Mouse (Mus musculus) gastrocnemius, postnatal 14 days (tissue): ENCODE data around the gene Ppm1j. TPM values are rescaled to one million over a fixed set of nuclear protein-coding genes. Genes with fewer than 3 reads are reported as not detected.

Source experiments
- DNase-seq: peaks from one replicate; pipeline ENCODE4 v3.0.0; 2021; ENCODE audit warnings: mixed read lengths
- intact Hi-C: fragments of 180-260 bp; cut with DNase I; formaldehyde crosslinking; loops from one replicate; pipeline ENCODE4 v1.15.1; 2025; ENCODE audit warnings: low total_unique reads
- total RNA-seq, 2 experiments: library from RNA; stranded (reverse); gene quantifications; 2 replicates each; pipeline ENCODE4 v1.2.3; 2021

Gene Ppm1j
- total RNA-seq, 2 experiments from 2014 or later, result 34.7 to 37.9 TPM

DNA sequence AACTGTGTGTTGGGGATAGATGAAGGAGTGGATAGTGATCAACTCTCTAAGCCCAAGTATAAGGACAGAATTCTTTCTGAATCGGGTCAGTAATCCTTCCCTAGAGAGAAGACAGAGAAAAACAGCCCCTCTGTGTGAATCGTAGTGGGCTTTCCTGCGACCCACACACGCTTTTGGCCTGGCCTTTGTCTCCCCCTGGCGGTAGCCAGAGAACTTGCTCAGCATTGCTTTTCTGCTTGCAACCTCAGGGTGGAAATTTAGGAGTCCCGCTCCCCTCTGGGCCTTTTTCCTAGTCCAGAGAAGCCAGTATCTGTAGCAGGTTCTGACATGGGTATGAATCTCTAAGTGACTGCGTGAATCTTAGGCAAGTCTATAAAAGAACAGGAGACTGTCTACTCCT, 907 bp upstream of the Ppm1j start:
- peak; percentile 63 for DNase-seq
- intact Hi-C loops, result loop anchor here (5.0 to 10.0 kb wide), 3 partner anchors 68 to 285 kb away; partner anchors contain the start of genes 4930564D02Rik and Wnt2b

DNA sequence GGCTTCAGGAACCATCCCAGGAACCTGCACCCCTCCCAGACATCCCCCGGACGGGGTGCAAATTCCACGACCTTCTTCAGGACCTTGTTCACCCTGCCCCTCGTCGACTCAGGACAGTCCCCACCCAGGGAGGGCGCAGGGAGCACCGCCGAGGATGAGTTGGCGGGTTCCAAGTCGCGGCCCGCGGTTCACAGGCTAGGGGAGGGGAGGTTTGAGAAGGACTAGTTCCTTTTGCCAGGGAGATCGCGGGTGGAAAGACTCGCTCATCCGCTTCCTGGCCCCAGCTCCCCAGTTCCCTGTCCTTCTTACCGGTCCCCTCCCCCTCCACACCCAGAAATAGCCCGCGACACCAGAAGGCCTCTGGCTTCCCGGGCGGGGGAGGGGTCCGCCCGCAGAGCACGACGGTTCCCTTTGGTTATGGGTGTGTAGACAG, 631 bp downstream of the Ppm1j start, which contains the start of gene Fam19a3:
Fam19a3 (minus strand) TSS at position 370 of the 433 bp plus-strand sequence.
- intact Hi-C loops, result loop anchor here (10.0 kb wide), 1 partner anchor 183 kb away; the partner anchor contains the start of gene Wnt2b
- DNase-seq, result peak; percentile 75

DNA sequence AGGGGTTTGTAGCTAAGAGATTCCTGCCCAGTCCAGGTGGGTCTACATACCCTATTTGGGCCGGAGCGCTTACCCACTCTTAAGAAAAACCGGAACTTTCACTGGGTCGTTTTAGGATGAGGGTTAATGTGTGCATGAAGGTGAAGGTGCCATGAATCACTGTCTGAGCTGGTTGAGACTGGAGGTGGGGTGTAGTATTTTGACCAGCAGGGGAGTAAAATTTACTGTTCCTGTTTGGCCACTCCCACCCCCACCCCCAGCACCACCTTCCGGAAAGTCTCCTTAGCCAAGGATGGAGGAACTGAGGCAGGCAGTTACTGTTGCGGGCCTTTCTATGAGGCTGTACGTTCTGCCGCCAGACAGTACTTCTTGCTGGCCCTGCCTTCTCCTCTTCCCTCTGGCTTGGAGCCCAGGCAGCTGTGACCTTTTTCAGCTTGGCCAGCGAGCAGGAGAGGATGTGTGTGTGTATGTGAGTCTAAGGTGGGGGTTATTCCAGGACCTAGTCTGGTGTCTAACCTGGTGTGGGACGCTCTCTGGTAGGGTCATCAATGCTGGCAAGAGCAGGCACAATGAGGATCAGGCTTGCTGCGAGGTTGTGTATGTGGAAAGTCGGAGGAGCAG, 1.3 kb downstream of the Ppm1j start:
- intact Hi-C loops, result loop anchor here (10.0 kb wide), 1 partner anchor 183 kb away; the partner anchor contains the start of gene Wnt2b
- peak; percentile 84 for DNase-seq

DNA sequence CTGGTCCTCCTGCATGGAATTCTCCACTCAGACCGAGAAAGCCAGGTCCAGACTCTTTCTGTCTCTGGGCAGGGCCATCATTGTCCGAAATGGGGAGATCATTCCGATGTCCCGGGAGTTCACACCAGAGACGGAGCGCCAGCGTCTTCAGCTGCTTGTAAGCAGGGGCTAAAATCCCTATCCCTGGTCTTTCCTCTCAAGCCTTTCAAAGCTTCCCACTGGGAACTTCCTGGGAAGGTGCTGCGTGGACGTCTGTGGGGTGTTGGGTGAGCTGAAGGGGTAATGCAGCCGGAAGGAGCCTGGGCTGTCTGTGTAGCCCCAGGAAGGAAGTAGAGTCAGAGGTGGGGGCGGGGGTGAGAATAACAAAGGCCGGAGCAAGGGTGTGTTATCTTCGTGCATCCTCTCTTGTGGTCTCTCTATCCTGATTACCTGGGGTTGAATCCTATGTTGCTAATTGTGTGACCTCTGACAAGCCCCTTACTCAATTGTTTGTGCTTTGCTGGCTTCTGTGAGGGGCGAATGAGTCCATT, 3.2 kb downstream of the Ppm1j start:
- DNase-seq, result no peak
- intact Hi-C loops, result loop anchor here (10.0 kb wide), 1 partner anchor 181 kb away; the partner anchor contains the start of gene Wnt2b

DNA sequence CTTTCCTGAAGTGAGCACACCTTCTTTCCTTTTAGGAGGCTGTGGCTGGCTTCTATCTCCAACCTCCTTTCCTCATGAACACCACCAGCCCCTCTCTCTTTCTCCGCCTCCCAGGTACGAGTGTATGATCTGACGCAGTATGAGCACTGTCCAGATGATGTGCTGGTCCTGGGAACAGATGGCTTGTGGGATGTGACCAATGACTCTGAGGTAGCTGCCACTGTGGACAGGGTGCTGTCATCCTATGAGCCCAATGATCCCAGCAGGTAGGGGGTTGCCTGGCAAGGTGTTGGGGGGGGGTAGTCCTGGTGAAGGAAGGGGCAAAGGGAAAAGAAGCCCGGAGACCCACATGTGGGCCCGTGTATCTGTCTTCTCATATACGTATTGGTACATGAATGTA, 4.4 kb downstream of the Ppm1j start:
- DNase-seq, result no peak
- intact Hi-C loops, result loop anchor here (10.0 kb wide), 1 partner anchor 180 kb away; the partner anchor contains the start of gene Wnt2b

DNA sequence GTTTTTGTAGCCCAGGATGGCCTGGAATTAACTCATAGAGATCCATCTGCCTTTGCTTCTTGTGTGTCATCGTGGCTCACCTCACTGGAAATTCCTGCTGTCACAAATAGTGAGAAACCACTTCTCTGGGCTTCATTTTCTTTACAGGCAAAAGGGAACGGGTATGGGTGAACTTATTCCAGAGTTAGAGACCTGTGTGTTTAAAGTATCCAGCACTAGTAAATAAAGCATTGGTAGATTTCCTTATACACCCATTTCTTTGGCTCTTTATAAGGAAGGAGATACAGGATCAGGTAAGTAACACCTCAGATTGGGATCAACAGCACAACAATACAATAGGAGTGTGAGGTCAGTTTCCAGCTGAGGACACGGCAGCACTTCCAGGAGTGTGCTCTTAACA, 7.2 kb downstream of the Ppm1j start, which contains the start of gene Rhoc:
Rhoc (plus strand) TSS at position 301 of the 400 bp plus-strand sequence.
- DNase-seq, result no peak
- intact Hi-C loops, result loop anchor here (10.0 kb wide), 1 partner anchor 177 kb away; the partner anchor contains the start of gene Wnt2b

DNA sequence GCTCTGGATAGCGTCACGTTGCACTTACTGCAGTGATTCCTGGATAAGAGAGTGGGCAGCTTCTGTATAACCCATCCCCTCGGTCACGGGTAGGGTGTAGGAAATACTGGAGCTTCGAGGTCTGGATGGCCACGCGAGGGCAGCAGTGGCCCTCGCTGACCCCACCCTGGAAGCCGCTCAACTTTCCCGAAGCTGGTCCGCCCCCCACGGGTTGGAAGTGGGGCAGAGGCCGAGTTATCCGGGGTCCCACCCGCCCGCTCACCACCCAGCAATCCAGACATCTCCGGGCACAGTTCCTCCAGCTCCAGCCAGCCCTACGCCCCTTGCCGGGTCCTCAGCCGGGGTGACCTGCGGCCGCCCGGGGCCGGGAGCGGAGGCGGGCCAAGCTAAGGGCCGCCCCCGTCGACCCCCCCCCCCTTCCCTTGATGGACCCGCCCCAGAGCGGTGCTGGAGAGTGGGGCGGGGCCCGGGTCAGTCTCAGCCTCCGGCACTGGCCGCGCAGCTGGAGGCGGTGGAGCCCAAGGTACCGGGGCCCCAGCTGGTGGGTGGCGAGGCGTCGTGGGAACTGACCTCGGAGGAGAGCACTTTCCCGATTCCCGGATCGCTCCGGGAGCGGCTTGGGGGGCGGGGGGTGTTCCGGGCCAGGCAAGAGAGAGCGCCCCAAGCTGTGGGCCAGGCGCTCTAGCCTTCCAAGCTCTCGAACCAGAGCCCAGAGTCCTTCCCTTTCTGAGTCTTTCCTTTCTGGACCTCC, 7.9 kb downstream of the Ppm1j start:
- intact Hi-C loops, result loop anchor here (10.0 kb wide), 1 partner anchor 176 kb away; the partner anchor contains the start of gene Wnt2b
- DNase-seq, result peak; percentile 89

DNA sequence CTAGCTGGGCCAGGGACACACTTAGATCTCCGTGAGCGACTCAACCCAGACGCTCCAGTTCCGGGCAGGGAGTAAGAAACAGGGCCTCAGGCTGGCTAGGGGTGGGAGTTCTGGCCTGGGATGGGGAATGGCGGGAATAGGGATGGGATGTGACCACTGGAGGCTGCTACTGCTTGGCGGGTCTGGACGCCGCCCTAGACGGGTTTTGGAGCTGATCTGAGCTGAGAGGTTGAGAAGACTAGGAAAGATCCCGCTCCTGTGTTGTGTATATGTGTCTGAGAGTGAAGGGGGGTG, 8.4 kb downstream of the Ppm1j start:
- intact Hi-C loops, result loop anchor here (10.0 kb wide), 1 partner anchor 176 kb away; the partner anchor contains the start of gene Wnt2b
- DNase-seq, result peak; percentile 27

DNA sequence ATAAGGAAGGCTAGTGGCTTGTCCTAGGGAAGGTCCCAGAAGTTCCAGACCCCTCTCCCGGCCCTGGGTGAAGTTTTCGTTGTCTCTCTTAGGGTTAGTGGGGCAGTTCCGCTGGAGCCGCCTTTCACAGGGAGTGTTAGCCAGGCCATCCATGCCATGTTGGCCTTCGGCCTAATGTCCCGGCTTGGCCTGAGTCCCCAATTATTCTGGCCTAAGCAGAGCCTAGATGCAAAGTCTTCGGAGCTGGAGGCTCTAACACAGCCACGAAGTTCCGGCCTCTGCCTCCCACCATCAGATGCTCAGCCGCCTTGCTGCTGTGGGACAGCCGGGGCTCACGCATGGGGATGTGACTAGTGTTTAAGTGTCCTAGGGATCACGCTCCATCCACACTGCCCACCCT, 9.0 kb downstream of the Ppm1j start:
- peak; percentile 55 for DNase-seq
- intact Hi-C loops, result loop anchor here (5.0 to 10.0 kb wide), 2 partner anchors 72 to 175 kb away; partner anchors contain the start of genes Capza1, St7l and Wnt2b

DNA sequence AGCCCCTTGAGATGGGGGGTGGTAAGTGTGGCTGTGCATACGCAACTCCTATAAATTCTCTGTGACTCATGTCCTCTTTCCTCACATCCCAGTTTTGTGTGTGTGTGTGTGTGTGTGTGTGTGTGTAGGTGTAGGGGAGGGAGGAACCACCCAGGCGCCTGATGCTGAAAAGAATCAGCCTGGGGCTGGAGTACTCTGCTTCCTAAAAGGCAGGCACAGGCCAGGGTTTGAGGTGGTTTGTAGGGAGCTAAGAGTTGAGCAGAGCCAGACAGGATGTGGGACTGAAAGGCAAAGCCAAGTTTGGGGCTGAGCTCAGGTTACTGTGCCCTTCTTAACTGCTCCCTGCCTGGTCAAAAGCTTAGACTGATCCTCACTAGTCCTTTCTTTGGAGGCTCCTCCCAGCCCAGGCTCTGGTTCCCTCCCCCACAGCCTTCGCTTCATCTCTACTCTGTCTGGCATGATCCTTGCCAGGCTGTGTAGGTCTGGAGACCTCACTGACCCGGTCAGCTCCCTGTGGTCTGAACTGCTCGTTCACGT, 9.6 kb downstream of the Ppm1j start:
- intact Hi-C loops, result loop anchor here (5.0 kb wide), 1 partner anchor 72 kb away; the partner anchor contains the start of genes Capza1 and St7l
- DNase-seq, result peak; percentile 45

DNA sequence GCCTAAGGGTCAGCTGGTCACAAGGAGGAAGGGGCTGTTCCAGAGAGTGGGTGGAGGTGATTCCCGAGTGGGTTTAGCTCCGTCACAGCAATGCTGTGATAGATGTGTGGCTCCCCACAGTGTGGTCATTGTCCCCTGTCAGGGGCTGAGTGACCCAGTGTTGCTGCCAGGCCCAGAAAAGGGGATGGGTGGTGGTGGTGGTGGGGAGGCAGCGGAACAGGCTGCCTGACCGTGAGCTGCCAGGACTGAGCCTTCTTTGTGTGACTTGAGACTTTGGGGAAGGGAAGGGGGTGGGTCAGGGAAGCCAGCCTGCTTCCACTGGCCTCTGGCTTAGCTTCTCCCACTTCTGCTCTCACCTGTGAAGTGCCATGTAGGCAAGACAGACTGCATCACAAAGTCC, 10.2 kb downstream of the Ppm1j start:
- intact Hi-C loops, result loop anchor here (5.0 kb wide), 1 partner anchor 71 kb away; the partner anchor contains the start of genes Capza1 and St7l
- no peak for DNase-seq

DNA sequence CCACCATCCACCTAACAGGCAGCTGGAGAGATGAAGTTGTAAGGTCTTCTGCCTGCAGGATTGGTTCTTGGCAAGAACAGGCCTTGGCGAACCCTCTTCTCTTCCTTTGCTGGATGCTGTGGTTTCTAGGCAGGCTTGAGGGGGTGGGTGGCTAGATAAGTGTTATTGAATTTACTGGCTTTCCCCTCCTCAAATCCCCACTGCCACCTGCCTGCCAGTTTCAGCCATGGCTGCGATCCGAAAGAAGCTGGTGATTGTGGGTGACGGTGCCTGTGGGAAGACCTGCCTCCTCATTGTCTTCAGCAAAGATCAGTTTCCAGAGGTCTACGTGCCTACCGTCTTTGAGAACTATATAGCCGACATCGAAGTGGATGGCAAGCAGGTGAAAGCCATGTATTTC, 10.8 kb downstream of the Ppm1j start:
- no peak for DNase-seq
- intact Hi-C loops, result loop anchor here (5.0 kb wide), 1 partner anchor 71 kb away; the partner anchor contains the start of genes Capza1 and St7l

DNA sequence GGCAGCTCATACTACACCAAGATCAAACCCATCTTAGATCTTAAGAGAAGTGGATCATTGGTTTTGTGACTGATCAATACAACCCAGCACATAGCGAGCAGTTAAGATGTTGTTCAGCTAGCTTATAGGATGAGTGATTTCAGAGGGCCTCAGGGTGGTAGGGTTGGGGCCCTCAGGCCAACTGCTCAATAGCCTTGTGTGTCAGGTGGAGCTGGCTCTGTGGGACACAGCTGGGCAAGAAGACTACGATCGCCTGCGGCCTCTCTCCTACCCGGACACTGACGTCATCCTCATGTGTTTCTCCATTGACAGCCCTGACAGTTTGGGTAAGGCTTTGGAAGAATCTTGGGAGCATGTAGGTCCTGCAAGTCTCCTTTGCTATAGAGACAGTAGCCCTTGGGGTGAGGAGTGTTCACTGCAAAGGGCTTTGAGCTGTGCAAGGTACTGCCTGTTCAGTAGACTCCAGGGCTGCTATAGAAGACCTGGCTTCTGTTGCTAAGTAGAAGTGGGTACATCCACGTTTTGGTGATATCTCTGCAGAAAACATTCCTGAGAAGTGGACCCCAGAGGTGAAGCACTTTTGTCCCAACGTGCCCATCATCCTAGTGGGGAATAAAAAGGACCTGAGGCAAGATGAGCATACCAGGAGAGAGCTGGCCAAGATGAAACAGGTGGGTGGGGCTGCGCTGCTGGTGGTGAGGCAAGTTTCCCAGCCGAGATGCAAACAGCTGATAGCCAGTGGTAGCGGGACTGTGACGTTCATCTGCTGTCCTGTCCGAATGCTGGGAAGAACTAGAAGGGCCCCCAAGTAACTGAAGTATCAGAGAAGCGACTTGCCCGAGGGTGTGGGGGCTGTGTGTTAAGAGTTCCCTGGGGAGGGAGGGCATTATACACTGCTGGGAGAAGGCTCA, 11.8 kb downstream of the Ppm1j start:
- intact Hi-C loops, result loop anchor here (5.0 kb wide), 1 partner anchor 70 kb away; the partner anchor contains the start of genes Capza1 and St7l
- no peak for DNase-seq

DNA sequence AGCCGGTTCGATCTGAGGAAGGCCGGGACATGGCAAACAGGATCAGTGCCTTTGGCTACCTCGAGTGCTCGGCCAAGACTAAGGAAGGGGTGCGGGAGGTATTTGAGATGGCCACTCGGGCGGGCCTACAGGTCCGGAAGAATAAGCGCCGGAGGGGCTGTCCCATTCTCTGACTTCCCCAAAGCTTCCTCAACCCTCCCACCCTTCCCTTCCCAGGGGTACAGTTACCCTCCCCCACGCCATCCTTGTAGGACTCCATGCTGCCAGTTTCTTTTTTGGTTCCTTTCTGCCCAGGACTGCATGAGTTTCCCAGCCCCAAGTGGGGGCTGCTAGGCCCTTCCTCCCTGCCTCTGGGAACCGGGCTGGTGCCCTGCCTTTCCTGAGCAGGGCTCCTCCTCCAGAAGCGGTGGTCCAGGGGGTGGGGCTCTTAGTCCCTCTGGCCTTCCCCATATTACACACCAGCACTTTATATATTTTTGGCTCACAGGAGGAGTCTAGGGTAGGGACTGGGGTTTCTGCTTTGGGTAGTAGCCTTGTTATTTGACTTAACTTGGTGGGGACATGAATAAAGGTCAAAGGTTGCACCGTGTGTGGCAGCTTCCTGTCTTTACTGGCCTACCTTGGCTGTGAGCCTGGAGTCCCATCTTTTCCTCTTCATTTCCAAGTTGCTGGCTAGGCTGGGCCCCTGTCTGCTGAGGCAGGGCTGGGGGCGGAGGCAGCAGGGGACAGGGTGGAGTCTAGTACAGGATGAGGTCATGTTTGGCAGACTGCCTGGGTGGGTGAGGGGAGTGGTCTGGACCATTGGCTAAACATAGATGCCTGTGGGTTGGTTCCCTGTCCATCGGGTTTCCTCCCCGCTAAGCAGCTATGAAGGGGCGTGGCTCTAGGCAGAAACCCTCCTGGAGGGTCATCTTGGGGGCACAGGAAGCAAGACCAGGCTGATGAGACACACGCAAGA, 13.3 kb downstream of the Ppm1j start:
- peak; percentile 94 for DNase-seq
- intact Hi-C loops, result loop anchor here (5.0 kb wide), 1 partner anchor 68 kb away; the partner anchor contains the start of genes Capza1 and St7l

DNA sequence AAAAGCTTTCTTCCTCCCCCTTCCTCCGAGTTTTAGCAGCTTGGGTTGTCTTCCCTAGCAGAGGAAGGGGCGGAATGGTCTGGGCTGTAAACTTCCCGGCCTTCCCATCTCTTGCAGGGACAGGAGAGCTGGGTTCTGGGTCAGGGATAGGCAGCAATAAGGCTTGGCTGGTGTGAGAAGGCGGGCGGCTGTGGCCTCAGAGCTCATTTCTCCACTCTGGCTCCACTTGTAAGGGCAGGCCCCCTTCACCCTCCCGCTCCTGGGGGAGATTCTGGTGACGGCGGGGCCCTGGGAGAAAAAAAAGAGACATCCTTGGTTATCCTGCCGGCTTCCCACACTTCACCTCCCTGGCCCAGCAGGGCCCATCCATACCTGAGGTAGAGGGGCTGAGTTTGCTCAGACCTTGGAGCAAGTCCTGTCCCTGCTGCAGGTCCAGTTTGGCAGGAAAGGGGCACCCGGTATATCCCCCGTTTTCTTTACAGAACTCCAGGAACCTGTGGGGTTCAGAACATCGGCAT, 14.2 kb downstream of the Ppm1j start:
- intact Hi-C loops, result loop anchor here (5.0 kb wide), 1 partner anchor 67 kb away; the partner anchor contains the start of genes Capza1 and St7l
- no peak for DNase-seq

DNA sequence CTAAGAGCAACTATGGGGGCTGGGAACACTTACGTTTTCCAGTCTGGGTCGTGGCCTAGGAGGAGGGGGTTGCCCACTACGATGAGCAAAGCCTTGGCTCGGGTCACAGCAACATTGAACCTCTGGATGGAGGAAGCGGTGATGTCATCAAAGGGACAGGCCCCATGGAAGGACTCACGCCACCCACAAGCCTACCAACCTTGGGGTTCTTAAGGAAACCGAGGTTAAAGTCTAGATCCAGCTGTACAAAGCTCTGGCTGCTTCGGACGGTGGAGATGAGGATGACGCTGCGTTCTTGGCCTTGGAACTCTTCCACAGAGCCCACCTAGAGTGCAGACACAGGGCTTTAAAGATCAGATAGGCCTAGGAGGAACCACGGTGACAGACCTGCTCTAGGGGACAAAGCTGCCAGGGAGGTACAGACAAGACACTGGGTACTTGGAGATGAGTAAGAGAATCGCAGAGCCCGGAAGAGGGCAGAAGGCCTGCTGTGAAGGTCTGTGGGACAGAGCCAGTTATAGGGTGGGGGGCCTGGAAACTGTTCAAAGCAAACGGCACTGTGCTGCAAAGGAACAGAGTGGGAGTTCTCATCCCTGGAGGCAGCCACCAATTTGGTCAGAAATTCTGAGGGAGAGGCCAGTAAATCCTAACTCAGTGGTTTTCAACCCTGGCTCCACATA, 14.9 kb downstream of the Ppm1j start:
- intact Hi-C loops, result no loop called here

More for the DNA sequence above, 14.9 kb downstream of the Ppm1j start:
- no peak for DNase-seq
